8 mouse cellular contexts compared by ENCODE assay signal in genomic region chr10:78426117-78426735, GRCm38 (mm10). TPM values are rescaled to one million over a fixed set of nuclear protein-coding genes. Genes with fewer than 3 reads are reported as not detected.
DNase-seq lines count a peak whose midpoint lies in the region; ATAC-seq and TF ChIP-seq lines count a peak whose summit lies in the region.

No protein-coding gene starts in this region.

- H3K27me3 ChIP-seq in forebrain, embryonic 14.5 days (replicated peaks; ENCODE audit: control insufficient read depth, insufficient read depth, low read length): no peaks in the 10 kb centered on the region
- H3K27me3 ChIP-seq in intestine, embryonic 14.5 days (replicated peaks; ENCODE audit: control insufficient read depth, insufficient read depth, low read length): no peaks in the 10 kb centered on the region
- no peaks in the 10 kb centered on the region for H3K27me3 ChIP-seq in lung, postnatal 0 days (replicated peaks; ENCODE audit: insufficient read depth, low read length)
- no peaks in the 10 kb centered on the region for H3K27me3 ChIP-seq in stomach, embryonic 14.5 days (ENCODE audit: control insufficient read depth, insufficient read depth, low read length)

- H3K4me3 ChIP-seq in ES-E14 (ENCODE audit: insufficient read depth in 1 of 2, low read depth in 1 of 2, low read length in 2 of 2, poor library complexity in 1 of 2, severe bottlenecking in 1 of 2): peak overlapping the region; percentile 90 to 97
- H3K4me3 ChIP-seq in forebrain, embryonic 14.5 days (ENCODE audit: low read depth, low read length): peak overlapping the region; percentile 63
- H3K4me3 ChIP-seq in intestine, embryonic 14.5 days (ENCODE audit: low read depth, low read length): peak overlapping the region; percentile 77
- peak overlapping the region; percentile 71 for H3K4me3 ChIP-seq in lung, postnatal 0 days (ENCODE audit: low read depth, low read length)
- H3K4me3 ChIP-seq in stomach, embryonic 14.5 days (ENCODE audit: low read depth, low read length): peak overlapping the region; percentile 75

- ATAC-seq in cerebellum, adult (ENCODE audit: insufficient number of reproducible peaks, low FRiP score, low TSS enrichment): no peak
- 0 out of 2 replicates have a peak, but pooled peaks have one; percentile 2 for ATAC-seq in forebrain, embryonic 14.5 days
- ATAC-seq in intestine, embryonic 14.5 days (replicated peaks; ENCODE audit: low FRiP score, low TSS enrichment, low read depth): peak; percentile 50
- peak; percentile 57 for ATAC-seq in lung, postnatal 0 days
- peak; percentile 72 for ATAC-seq in stomach, embryonic 14.5 days (ENCODE audit: insufficient number of reproducible peaks, insufficient read depth, low FRiP score, low read depth)

- 48% methylated on average over 6 of the region's 6 CpGs for WGBS in forebrain, embryonic 14.5 days
- WGBS in intestine, embryonic 14.5 days: 37% methylated on average over 6 of the region's 6 CpGs
- 18% methylated on average over 6 of the region's 6 CpGs for WGBS in lung, postnatal 0 days
- WGBS in stomach, embryonic 14.5 days: 32% methylated on average over 6 of the region's 6 CpGs

- TF ChIP-seq CTCF in lung, postnatal 0 days (IDR thresholded peaks at IDR 0.05): no peak

- peak; percentile 50 for DNase-seq in cerebellum, adult 9-11 months
- no peak for DNase-seq in ES-E14 (ENCODE audit: low read depth, low spot score)
- DNase-seq in forebrain, embryonic 14.5 days (ENCODE audit: low spot score): peak; percentile 3
- peak; percentile 66 for DNase-seq in intestine, embryonic 14.5 days (ENCODE audit: low spot score)
- peak; percentile 80 for DNase-seq in lung, postnatal 0 days (ENCODE audit: low spot score)
- no peak for DNase-seq in left cerebral cortex, adult 8-10 months (ENCODE audit: low spot score in 2 of 2)

- TF ChIP-seq EP300 in lung, postnatal 0 days (IDR thresholded peaks at IDR 0.05): no peak

- in situ Hi-C loops in ES-E14 (cut with MboI; ENCODE audit: low sequenced_read_pairs in 2 of 2, unreplicated experiment in 2 of 2): no loop called here

- peaks cover 4 to 34% of the 10 kb centered on the region in 2 experiments; a peak in 2 of 4 replicates for H3K4me1 ChIP-seq in ES-E14 (ENCODE audit: control insufficient read depth in 2 of 2, insufficient read depth in 2 of 2, low read length in 2 of 2, poor library complexity in 1 of 2)
- H3K4me1 ChIP-seq in forebrain, embryonic 14.5 days (ENCODE audit: control insufficient read depth, insufficient read depth, low read length): peaks cover 6% of the 10 kb centered on the region
- H3K4me1 ChIP-seq in intestine, embryonic 14.5 days (replicated peaks; ENCODE audit: control insufficient read depth, insufficient read depth, low read length): 0 out of 2 replicates have a peak, but pooled peaks cover 4% of the 10 kb centered on the region
- H3K4me1 ChIP-seq in lung, postnatal 0 days (ENCODE audit: insufficient read depth, low read depth, low read length): no peaks in the 10 kb centered on the region
- no peaks in the 10 kb centered on the region; the same call in 1 of the 2 replicates for H3K4me1 ChIP-seq in stomach, embryonic 14.5 days (ENCODE audit: control insufficient read depth, insufficient read depth, low read length)

- peak overlapping the region; percentile 85 for H3K9ac ChIP-seq in ES-E14 (ENCODE audit: insufficient read depth, low read depth, low read length, poor library complexity, severe bottlenecking)
- peak overlapping the region; percentile 81 for H3K9ac ChIP-seq in forebrain, embryonic 14.5 days (ENCODE audit: low read length)
- peak overlapping the region; percentile 86 for H3K9ac ChIP-seq in intestine, embryonic 14.5 days (ENCODE audit: low read length)
- peak overlapping the region; percentile 93 for H3K9ac ChIP-seq in lung, postnatal 0 days (replicated peaks; ENCODE audit: low read depth)
- peak overlapping the region; percentile 72 for H3K9ac ChIP-seq in stomach, embryonic 14.5 days (replicated peaks; ENCODE audit: low read depth, low read length)

- peak overlapping the region; percentile 14; the same call in 1 of the 2 replicates for H3K27ac ChIP-seq in ES-E14 (ENCODE audit: insufficient read depth, low read depth, low read length, poor library complexity, severe bottlenecking)
- no peak overlapping the region for H3K27ac ChIP-seq in forebrain, embryonic 14.5 days (ENCODE audit: low read depth, low read length)
- H3K27ac ChIP-seq in intestine, embryonic 14.5 days (ENCODE audit: low read depth): peak overlapping the region; percentile 47
- H3K27ac ChIP-seq in lung, postnatal 0 days (ENCODE audit: low read length): peak overlapping the region; percentile 85
- H3K27ac ChIP-seq in stomach, embryonic 14.5 days (ENCODE audit: low read length): peak overlapping the region; percentile 86

- H3K4me2 ChIP-seq in forebrain, embryonic 14.5 days (ENCODE audit: low read length): peak overlapping the region; percentile 68
- peak overlapping the region; percentile 83 for H3K4me2 ChIP-seq in intestine, embryonic 14.5 days (ENCODE audit: low read length)
- H3K4me2 ChIP-seq in lung, postnatal 0 days (replicated peaks; ENCODE audit: low read depth, low read length): peak overlapping the region; percentile 83
- peak overlapping the region; percentile 66 for H3K4me2 ChIP-seq in stomach, embryonic 14.5 days (replicated peaks; ENCODE audit: low read depth, low read length)

- H3K9me3 ChIP-seq in ES-E14 (ENCODE audit: control insufficient read depth, insufficient read depth, low read depth, low read length): no peaks in the 10 kb centered on the region
- H3K9me3 ChIP-seq in forebrain, embryonic 14.5 days (replicated peaks; ENCODE audit: control insufficient read depth, low read length): no peaks in the 10 kb centered on the region
- H3K9me3 ChIP-seq in intestine, embryonic 14.5 days (ENCODE audit: control insufficient read depth, low read length): no peaks in the 10 kb centered on the region
- H3K9me3 ChIP-seq in lung, postnatal 0 days (ENCODE audit: low read length): no peaks in the 10 kb centered on the region
- no peaks in the 10 kb centered on the region for H3K9me3 ChIP-seq in stomach, embryonic 14.5 days (ENCODE audit: control insufficient read depth, low read depth, low read length)

- peaks cover 6% of the 10 kb centered on the region; the same call in 1 of the 2 replicates for H3K36me3 ChIP-seq in ES-E14 (ENCODE audit: control insufficient read depth, insufficient read depth, low read length, poor library complexity, severe bottlenecking)
- H3K36me3 ChIP-seq in forebrain, embryonic 14.5 days (ENCODE audit: control insufficient read depth, insufficient read depth, low read length): peaks cover 16% of the 10 kb centered on the region
- peaks cover 19% of the 10 kb centered on the region for H3K36me3 ChIP-seq in intestine, embryonic 14.5 days (ENCODE audit: control insufficient read depth, insufficient read depth, low read length)
- peaks cover 11% of the 10 kb centered on the region; the same call in 1 of the 2 replicates for H3K36me3 ChIP-seq in lung, postnatal 0 days (ENCODE audit: insufficient read depth, low read length)
- peaks cover 23% of the 10 kb centered on the region for H3K36me3 ChIP-seq in stomach, embryonic 14.5 days (ENCODE audit: control insufficient read depth, insufficient read depth, low read length)

TF ChIP-seq in ES-E14, 5 proteins besides CTCF, POLR2A, EP300 and RAD21:
- TF ChIP-seq ZNF384 (IDR thresholded peaks at IDR 0.05; ENCODE audit: low read depth, low read length) (no peak), ZC3H11A (IDR thresholded peaks at IDR 0.05; ENCODE audit: borderline replicate concordance, low read depth, low read length) (no peak), CHD2 (IDR thresholded peaks at IDR 0.05; ENCODE audit: low read depth, low read length) (no peak), MAFK (IDR thresholded peaks at IDR 0.05; ENCODE audit: insufficient read depth, low read depth, low read length) (no peak), HCFC1 (IDR thresholded peaks at IDR 0.05; ENCODE audit: borderline replicate concordance, insufficient read depth, low read length) (no peak)
TF ChIP-seq in ES-E14: peak in this region for 0.

RNA-seq across cellular contexts. Expression of gene Cstb, which starts 0.8 kb away (rescaled TPM):
- total RNA-seq in ES-E14 (2012; rRNA removed): 110 and 150 TPM in 2 replicates
- polyA plus RNA-seq in forebrain, embryonic 14.5 days (2014; fragmentation: Nextera tagmentation; extraction: Ambion mirVana): 119 and 142 TPM in 2 replicates
- polyA plus RNA-seq in intestine, embryonic 14.5 days (2014; fragmentation: Nextera tagmentation; extraction: Ambion mirVana): 258 and 265 TPM in 2 replicates
- 440 and 490 TPM in 2 replicates for polyA plus RNA-seq in lung, postnatal 0 days (2015; fragmentation: Nextera tagmentation; extraction: Ambion mirVana)
- 419 and 443 TPM in 2 replicates for polyA plus RNA-seq in stomach, embryonic 14.5 days (2014; fragmentation: Nextera tagmentation; extraction: Ambion mirVana)
- 10 to 100 TPM; 36.8 to 51.7 (median 40.6) TPM for total RNA-seq in left cerebral cortex, adult 8-10 months (2022)

RNA-seq across cellular contexts. Expression of gene Rrp1, which starts 13.4 kb away (rescaled TPM):
- total RNA-seq in ES-E14 (2012; rRNA removed): 161 and 182 TPM in 2 replicates
- polyA plus RNA-seq in forebrain, embryonic 14.5 days (2014; fragmentation: Nextera tagmentation; extraction: Ambion mirVana): 251 and 315 TPM in 2 replicates
- 238 and 249 TPM in 2 replicates for polyA plus RNA-seq in intestine, embryonic 14.5 days (2014; fragmentation: Nextera tagmentation; extraction: Ambion mirVana)
- 171 and 175 TPM in 2 replicates for polyA plus RNA-seq in lung, postnatal 0 days (2015; fragmentation: Nextera tagmentation; extraction: Ambion mirVana)
- polyA plus RNA-seq in stomach, embryonic 14.5 days (2014; fragmentation: Nextera tagmentation; extraction: Ambion mirVana): 213 and 240 TPM in 2 replicates
- total RNA-seq in left cerebral cortex, adult 8-10 months (2022): 100 to 1,000 TPM; 348 to 374 (median 360) TPM

RNA-seq across cellular contexts. Expression of gene Pdxk, which starts 38.5 kb away (rescaled TPM):
- total RNA-seq in ES-E14 (2012; rRNA removed): 10.1 and 10.3 TPM in 2 replicates
- polyA plus RNA-seq in forebrain, embryonic 14.5 days (2014; fragmentation: Nextera tagmentation; extraction: Ambion mirVana): 8.1 and 9.2 TPM in 2 replicates
- polyA plus RNA-seq in intestine, embryonic 14.5 days (2014; fragmentation: Nextera tagmentation; extraction: Ambion mirVana): 10.2 and 12.0 TPM in 2 replicates
- polyA plus RNA-seq in lung, postnatal 0 days (2015; fragmentation: Nextera tagmentation; extraction: Ambion mirVana): 4.7 and 4.9 TPM in 2 replicates
- polyA plus RNA-seq in stomach, embryonic 14.5 days (2014; fragmentation: Nextera tagmentation; extraction: Ambion mirVana): 6.5 and 7.1 TPM in 2 replicates
- total RNA-seq in left cerebral cortex, adult 8-10 months (2022): 100 to 1,000 TPM; 131 to 143 (median 137) TPM

Comparison
In these comparisons a context has a peak if more than half of its experiments do, and no peak if none do; other contexts are left out.
1. DNase-seq: peak in cerebellum, adult 9-11 months (single experiment), forebrain, embryonic 14.5 days (single experiment), intestine, embryonic 14.5 days (single experiment) and lung, postnatal 0 days (single experiment); none in ES-E14 (single experiment) and left cerebral cortex, adult 8-10 months (0 of 2).
2. Peak in every context shown above with its lines, with median percentiles within 50 percentile points of each other: H3K4me3 ChIP-seq, H3K9ac ChIP-seq and H3K4me2 ChIP-seq.